Mouse (Mus musculus) WW6 (cell line): ENCODE results near the gene Akt1.

Experiments
- DNase-seq: peaks from one replicate; pipeline ENCODE4 v3.0.0-alpha.2; 2013; ENCODE audit warnings: low read depth, low spot score

Akt1 gene

DNA sequence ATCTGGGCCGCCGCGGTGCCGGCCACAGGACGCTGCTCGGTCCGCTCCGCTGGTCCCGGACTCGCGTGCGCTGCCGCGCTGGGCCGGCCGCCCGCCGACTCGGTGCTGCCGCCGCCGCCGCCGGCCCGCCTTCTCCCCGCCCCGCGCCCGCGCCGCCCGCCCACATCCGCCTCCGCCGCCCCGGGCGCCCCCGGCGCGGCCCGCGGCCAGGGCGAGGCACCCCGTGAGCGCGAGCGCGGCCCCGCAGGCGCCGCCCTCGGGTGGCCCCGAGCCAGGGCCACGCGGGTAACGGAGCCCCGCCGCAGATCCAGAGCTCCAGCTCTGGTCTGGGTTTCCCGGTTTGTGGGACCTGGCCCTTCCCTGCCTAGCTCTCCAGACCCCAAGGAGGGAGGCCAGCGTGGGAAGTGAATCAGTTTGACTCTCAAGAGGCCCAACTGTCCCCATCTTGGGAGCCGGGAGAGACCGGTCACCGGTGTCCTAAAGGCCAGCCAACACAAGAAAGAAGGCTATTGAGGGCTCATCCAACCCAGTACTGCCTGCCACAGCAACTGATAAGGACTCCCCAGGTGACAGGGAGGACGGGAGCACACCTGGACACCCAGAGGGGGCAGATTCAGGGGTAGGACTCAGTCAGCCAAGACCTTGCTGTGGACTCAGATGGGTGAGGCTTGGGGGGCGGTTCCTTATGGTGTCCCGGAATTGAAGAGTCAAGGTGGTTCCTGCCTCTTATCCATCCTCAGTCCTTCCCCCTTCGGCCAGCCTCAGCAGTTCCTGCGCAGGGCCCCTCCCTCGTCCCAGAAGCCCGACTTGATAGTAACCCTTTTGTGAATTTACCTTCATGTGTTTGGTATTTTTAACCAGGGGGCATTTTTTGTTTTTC lies at the start of gene Akt1:
Gene Akt1 (minus strand): TSS at position 753 of the 880 bp plus-strand sequence.
- DNase-seq = no peak

GRCm38 (mm10) chr12:112724077-112724805 lies 49.6 kb upstream of the Akt1 start:
- peak; percentile 49 for DNase-seq

GRCm38 (mm10) chr12:112723445-112723844 lies 48.8 kb upstream of the Akt1 start:
- no peak for DNase-seq

GRCm38 (mm10) chr12:112723028-112723330 lies 48.3 kb upstream of the Akt1 start:
- DNase-seq = no peak

DNA sequence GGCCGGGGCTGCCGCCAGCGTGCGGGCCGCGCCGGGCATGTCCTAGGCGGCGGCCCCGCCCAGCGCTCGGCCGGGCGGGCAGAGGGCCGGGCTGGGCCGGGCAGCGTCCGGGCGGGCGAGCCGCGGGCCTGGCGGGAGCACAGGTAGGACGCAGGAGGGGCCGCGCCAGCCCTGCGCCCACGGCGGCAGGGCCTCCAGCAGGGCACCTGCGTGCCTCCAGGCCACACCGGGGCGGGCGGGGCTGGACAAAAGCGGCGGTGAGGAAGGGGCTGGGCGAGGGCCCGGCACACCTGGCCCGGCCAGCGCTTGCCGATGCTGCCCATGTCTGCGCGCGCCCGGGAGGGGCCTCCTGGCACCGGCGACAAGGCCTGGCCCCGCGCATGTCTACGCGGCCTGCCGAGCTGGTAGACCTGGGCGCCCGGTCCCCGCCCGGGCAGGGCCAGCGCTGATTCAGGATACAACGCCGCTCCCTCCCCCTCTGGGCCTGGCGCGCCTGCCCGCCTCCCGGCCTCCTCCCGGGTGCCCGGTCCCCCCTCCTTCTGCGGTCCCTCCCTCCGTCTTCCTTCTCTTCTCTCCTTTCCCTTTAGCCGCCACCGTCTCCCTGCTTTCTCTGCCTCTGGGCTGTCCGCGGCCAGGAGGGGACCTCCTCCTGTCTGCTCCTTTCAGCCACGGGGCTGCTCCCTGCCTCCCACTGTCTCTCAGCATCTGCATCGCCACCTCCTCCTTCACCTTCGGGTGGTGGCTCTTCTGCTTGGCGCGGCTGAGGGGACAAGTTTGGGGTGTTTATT lies 47.8 kb upstream of the Akt1 start:
- no peak for DNase-seq

DNA sequence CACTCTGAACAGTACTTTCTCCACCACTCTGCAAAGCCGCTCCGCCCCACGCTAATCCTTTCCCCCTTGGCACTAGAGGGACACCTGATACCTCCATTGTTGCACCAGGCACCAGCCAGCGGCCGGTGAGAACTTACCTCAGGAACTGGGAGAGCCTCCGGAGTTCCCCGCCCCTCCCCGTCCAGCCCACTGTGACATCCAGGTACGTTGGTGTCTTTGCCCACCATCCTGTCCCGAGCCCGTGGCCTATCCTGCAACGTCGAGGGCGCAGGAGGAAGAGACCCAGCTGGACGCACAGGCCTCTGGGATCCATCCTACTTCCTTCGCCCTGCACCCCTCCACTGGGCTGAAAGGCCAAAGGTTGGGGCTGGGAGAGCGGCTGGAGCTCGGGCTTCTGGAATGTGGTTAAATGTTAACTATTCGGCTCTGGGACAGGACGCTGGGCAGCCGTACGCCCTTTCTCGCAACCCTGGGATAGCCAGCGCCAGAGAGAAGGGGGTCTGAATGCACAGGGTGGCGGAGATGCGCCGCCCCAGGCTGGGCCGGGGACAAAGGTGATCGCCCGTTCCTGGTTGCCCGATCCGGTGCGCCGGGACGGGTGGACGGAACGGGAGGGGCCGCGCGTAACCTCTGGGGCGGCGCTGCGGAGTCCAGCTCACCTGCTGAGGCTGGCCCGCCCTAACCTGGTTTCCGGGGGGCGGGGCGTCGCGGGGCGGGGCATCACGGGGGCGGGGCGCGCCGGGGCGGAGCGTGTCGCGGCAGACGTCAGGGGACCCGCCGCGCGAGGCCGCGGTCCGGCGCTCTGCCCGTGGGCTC lies 46.9 kb upstream of the Akt1 start:
- peak; percentile 61 for DNase-seq

- no peak for DNase-seq
Measured at GRCm38 (mm10) chr12:112720890-112721423, 46.3 kb upstream of the Akt1 start.

GRCm38 (mm10) chr12:112720216-112720615 lies 45.5 kb upstream of the Akt1 start, which contains the start of gene Cep170b:
TSS of gene Cep170b (plus strand) at chr12:112720455.
- no peak for DNase-seq

DNA sequence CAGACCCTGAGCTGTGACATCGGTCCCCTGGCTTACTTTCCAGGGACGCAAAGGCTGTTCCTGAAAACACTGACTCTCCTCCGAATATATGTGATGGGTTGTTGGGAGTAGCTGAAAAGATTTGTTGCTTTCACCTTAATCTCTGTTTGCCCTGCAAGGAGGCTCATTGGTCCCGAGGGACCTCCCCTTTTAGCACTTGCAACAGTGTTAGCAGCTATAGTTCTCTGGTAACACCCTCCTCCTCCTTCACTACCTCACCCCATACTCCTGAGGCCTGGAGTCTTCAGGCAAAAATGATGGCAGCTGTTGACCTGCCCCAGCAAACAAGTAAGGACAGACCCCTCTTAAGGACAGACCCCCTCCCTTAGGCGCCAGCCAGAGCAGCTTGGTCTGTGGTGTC lies 44.3 kb upstream of the Akt1 start:
- DNase-seq = no peak

DNA sequence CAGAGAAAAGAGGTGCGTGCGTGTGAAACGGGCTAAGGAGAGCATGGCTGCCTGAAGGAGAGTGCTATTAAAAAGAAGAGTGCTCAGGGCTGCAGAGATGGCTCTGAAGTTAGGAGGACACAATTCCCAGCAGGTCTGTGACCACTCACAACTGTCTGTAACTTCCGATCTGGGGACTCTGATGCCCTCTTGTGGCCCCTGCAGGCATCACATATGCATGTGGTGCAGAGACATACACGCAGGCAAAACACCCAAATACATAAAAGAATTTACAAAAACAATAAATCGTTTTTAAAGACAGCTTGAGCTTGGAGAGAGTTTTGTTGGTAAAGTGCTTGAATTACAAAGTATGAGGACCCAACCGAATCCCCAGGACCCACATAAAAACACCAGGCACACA lies 42.5 kb upstream of the Akt1 start:
- DNase-seq = no peak

DNA sequence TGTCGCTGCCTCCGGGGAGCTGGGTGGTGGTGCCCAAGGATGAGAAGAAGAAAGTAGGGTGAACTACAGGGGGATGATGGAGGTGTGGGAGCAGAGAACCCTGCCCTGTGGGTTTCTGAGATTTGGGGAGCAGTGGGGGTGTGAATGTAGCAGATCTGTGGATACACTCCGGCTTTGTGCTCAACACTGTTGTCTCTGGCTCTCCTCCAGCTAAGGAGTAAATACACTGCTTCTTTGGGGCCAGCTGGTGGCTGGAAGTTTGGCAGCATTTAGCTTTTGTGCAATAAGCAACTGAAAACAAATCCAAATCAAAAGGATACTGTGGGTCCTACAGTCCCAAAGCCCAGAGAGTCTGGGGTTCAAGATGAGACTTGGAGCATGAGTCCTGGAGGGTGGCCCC lies 39.3 kb upstream of the Akt1 start:
- DNase-seq = no peak

DNA sequence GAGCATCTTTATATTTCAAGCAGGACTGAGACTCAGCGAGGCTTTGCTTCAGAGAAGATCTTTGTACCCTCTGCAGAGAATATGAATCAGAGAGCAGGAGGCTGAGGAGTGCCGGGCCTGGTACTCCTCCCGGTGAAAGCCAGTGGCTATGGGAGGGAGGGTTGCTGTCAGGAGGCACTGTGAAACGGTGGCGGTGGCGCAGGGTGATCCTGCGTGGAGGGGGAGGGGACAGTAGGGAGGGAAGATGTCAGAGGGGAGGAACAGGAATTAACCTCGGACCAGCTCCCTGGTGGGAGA lies 32.8 kb upstream of the Akt1 start:
- no peak for DNase-seq

DNA sequence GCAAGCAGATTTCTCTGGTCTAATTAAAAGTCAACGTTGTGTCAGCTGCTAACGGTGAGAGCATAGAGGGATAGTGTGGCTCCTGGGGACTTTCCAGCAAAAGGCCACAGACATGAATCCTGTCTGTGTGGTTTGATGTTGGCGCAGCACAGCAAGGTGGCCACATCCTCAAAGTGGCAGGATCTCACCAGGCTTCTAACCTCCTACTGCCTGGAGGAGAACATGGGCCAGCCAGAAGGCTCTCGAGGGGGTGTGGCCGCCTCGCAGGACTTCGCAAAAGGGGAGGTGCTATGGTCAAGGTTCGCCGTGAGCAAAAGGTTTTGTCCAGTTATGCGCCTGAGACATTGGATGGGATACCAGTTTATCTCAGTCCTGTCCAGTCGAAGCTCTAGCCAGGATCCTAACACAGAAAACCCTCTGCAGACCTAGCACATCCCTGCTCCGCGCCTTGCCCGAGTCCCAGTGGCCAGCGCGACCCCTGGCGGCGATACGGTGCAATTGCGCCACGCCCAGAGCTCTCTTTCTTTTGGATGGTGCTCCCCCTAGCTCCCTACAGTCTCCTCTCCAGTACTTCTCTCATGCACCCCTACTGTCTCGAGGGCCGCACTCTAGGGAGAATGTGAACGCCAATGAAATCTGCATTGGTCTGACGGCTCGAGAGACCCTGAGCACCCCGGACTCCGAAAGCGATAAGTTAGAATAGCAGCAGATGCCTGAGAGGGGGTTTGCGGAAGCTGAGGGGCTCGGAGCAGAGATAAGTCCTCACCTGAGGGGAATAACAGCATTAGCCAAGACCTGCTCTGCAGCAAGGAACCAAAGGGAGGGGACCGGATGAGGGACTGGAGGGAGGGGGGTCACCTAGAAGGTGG lies 32.3 kb upstream of the Akt1 start:
- DNase-seq = no peak

GRCm38 (mm10) chr12:112702374-112703320 lies 28.0 kb upstream of the Akt1 start:
- no peak for DNase-seq

DNA sequence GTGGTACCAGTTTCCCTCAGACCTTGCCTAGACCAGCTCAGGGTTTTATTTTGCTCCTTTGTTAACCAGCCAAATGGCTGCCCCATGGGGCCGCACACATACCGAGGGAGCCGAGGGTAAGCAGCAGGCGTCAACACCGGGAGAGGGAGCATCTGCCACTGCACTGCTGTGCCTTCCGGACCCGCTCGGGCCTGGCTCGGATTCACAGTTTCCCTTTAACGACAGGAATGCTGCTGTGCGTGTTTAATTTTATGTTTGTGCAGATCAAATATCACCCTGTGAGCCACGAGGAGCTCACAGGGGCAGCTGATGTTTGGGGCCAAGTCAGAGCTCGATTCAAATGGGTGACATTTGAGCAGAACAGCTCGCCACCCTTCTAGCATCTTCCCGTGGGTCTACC lies 25.8 kb upstream of the Akt1 start:
- no peak for DNase-seq

GRCm38 (mm10) chr12:112696806-112697425 lies 22.2 kb upstream of the Akt1 start:
- no peak for DNase-seq

DNA sequence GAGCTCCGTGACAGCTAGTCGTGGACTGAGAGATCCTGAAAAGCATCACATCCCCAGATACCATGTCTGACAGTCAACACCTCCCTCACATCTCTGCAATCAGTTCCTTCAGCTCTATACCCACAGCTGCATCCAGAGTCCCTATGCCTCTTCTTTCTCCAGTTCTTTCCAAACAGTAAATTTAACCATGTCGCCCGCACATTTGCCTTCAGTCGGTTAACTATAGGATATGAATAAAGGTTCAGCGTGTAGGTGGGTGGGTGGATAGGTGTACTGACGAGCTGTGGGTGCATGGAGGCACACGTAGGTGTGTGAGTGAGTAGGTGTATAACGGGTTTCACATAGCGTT lies 19.4 kb upstream of the Akt1 start:
- no peak for DNase-seq

GRCm38 (mm10) chr12:112693185-112694126 lies 18.8 kb upstream of the Akt1 start:
- peak; percentile 75 for DNase-seq
